Mouse (Mus musculus) cortical plate, adult 2 months (tissue): ENCODE data around the gene Tbc1d4. TPM values are rescaled to one million over a fixed set of nuclear protein-coding genes. Genes with fewer than 3 reads are reported as not detected.

Experiments
- H3K27ac ChIP-seq: fragments of 200-500 bp; 2 replicates; pipeline ENCODE4 v1.5.1; 2012; ENCODE audit warnings: low read length, control low read depth, inconsistent platforms; ENCODE audit not compliant: insufficient read depth
- H3K4me1 ChIP-seq: fragments of 200-500 bp; 2 replicates; pipeline ENCODE4 v1.6.1; 2011; ENCODE audit warnings: low read length; ENCODE audit not compliant: control insufficient read depth, insufficient read depth
- H3K4me3 ChIP-seq: fragments of 200-500 bp; 2 replicates; pipeline ENCODE4 v1.5.1; 2011; ENCODE audit warnings: mild to moderate bottlenecking, low read length, control low read depth; ENCODE audit not compliant: insufficient read depth
- CTCF ChIP-seq: fragments of 200-500 bp; IDR thresholded peaks from 2 replicates; pipeline ENCODE4 v1.5.1; 2011; ENCODE audit warnings: mild to moderate bottlenecking, control low read depth, low read length; ENCODE audit not compliant: insufficient read depth; ENCODE audit errors: extremely low read depth
- POLR2A ChIP-seq: fragments of 200-500 bp; IDR thresholded peaks from 2 replicates; pipeline ENCODE4 v1.6.1; 2011; ENCODE audit warnings: mild to moderate bottlenecking, low read length, control low read depth; ENCODE audit not compliant: insufficient read depth; ENCODE audit errors: extremely low read depth
- polyA plus RNA-seq: library from polyadenylated mRNA; depleted of rRNA; stranded (reverse); fragments of >200 nt; gene quantifications from 2 replicates; pipeline ENCODE4 v1.2.3, GENCODE M21; 2012

Gene Tbc1d4
- polyA plus RNA-seq, 1 experiment: 6.5 TPM

- TF ChIP-seq POLR2A (no peak), CTCF (no peak)
- no peak overlapping the region for H3K27ac ChIP-seq
- no peaks in the 10 kb centered on the region for H3K4me1 ChIP-seq
- H3K4me3 ChIP-seq: no peak overlapping the region
Observed at GRCm38 (mm10) chr14:101575651-101576050, 33.3 kb downstream of the Tbc1d4 start.

DNA sequence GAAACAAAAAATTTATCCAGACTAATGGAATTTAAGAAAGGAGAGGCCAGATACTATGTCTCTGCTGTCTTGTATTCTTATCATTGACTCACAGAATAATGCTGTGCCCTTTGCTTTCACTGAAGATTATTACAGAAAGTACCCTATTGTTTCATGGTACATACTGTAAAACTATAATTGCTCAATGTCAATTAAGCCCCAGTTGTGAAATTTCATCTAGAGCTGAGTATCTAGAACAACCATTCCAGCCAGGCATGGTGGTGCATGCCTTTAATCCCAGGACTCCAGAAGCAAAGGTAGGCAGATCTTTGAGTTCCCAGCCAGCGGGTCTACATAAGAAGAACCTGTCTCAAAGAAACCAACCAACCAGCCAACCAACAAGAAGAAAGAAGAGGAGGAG, 34.5 kb downstream of the Tbc1d4 start:
- H3K27ac ChIP-seq: no peak overlapping the region
- no peak overlapping the region for H3K4me3 ChIP-seq
- TF ChIP-seq CTCF (no peak), POLR2A (no peak)
- H3K4me1 ChIP-seq: no peaks in the 10 kb centered on the region

GRCm38 (mm10) chr14:101573107-101573614, 35.8 kb downstream of the Tbc1d4 start:
- no peaks in the 10 kb centered on the region for H3K4me1 ChIP-seq
- TF ChIP-seq CTCF (no peak), POLR2A (no peak)
- H3K4me3 ChIP-seq: no peak overlapping the region
- H3K27ac ChIP-seq: no peak overlapping the region; the same call in 1 of the 2 replicates

DNA sequence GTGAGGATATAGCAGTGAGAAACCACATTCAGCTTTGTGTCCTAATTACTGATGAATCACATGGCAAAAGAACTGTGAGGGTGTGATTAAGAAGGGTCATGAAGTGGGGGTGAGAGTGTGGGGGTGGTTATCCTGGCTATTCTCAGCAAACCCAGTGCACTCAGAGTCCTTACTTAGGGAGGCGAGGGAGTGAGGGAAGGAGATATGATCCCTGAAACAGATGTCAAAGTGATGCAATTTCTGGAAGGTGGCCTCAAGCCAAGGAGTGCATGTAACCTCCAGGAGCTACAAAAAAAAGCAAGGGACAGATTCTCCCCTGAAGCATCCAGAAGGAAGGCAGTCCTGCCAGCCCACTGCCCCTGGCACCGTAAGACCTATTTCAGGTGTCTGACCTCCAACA, 40.2 kb downstream of the Tbc1d4 start:
- Histone ChIP-seq H3K27ac (no peak overlapping the region), H3K4me1 (no peaks in the 10 kb centered on the region), H3K4me3 (no peak overlapping the region)
- TF ChIP-seq CTCF (no peak), POLR2A (no peak)

GRCm38 (mm10) chr14:101566717-101567116, 42.3 kb downstream of the Tbc1d4 start:
- no peak overlapping the region for H3K4me3 ChIP-seq
- H3K4me1 ChIP-seq: no peaks in the 10 kb centered on the region
- no peak for TF ChIP-seq CTCF
- no peak for TF ChIP-seq POLR2A
- H3K27ac ChIP-seq: no peak overlapping the region

GRCm38 (mm10) chr14:101565661-101566060, 43.3 kb downstream of the Tbc1d4 start:
- Histone ChIP-seq H3K27ac (no peak overlapping the region), H3K4me1 (peaks cover 2% of the 10 kb centered on the region; the same call in 1 of the 2 replicates), H3K4me3 (no peak overlapping the region)
- TF ChIP-seq POLR2A: no peak
- TF ChIP-seq CTCF: no peak

- no peak overlapping the region for H3K4me3 ChIP-seq
- TF ChIP-seq POLR2A (no peak), CTCF (no peak)
- H3K4me1 ChIP-seq: peaks cover 2% of the 10 kb centered on the region; the same call in 1 of the 2 replicates
- no peak overlapping the region for H3K27ac ChIP-seq
Observed at GRCm38 (mm10) chr14:101561251-101561701, 47.7 kb downstream of the Tbc1d4 start.

- TF ChIP-seq POLR2A (no peak), CTCF (no peak)
- H3K4me3 ChIP-seq: no peak overlapping the region
Observed at GRCm38 (mm10) chr14:101559446-101559845, 49.5 kb downstream of the Tbc1d4 start.

GRCm38 (mm10) chr14:101548885-101549573, 60.0 kb downstream of the Tbc1d4 start:
- Histone ChIP-seq H3K4me1 (no peaks in the 10 kb centered on the region), H3K4me3 (no peak overlapping the region)
- TF ChIP-seq CTCF (no peak), POLR2A (no peak)

More at GRCm38 (mm10) chr14:101559446-101559845, 49.5 kb downstream of the Tbc1d4 start:
- Histone ChIP-seq H3K27ac (0 out of 2 replicates have a peak overlapping the region, but pooled peaks have one; percentile 59), H3K4me1 (peaks cover 2% of the 10 kb centered on the region; the same call in 1 of the 2 replicates)

GRCm38 (mm10) chr14:101541863-101542262, 67.1 kb downstream of the Tbc1d4 start:
- TF ChIP-seq POLR2A: no peak
- no peak for TF ChIP-seq CTCF
- H3K27ac ChIP-seq: no peak overlapping the region; the same call in 1 of the 2 replicates
- no peak overlapping the region for H3K4me3 ChIP-seq
- H3K4me1 ChIP-seq: no peaks in the 10 kb centered on the region

More at GRCm38 (mm10) chr14:101548885-101549573, 60.0 kb downstream of the Tbc1d4 start:
- no peak overlapping the region for H3K27ac ChIP-seq
